Mouse (Mus musculus): ENCODE data around the gene Gpc1. TPM values are rescaled to one million over a fixed set of nuclear protein-coding genes. Genes with fewer than 3 reads are reported as not detected.

Gene Gpc1
- polyA plus RNA-seq (2017; shearing (Covaris generic)) = 6.9 TPM

GRCm38 (mm10) chr1:92831188-92832001, at the start of gene Gpc1:
Gene Gpc1, plus strand, starts transcription at chr1:92831645.

GRCm38 (mm10) chr1:92902786-92903185, 71.3 kb downstream of the Gpc1 start, which contains the start of gene Ankmy1:
Gene Ankmy1, minus strand, starts transcription at chr1:92902906.

GRCm38 (mm10) chr1:92906779-92907631, 75.6 kb downstream of the Gpc1 start, which contains the start of gene Dusp28:
Gene Dusp28, plus strand, starts transcription at chr1:92906981.

Other genes with a start within 250 kb of the Gpc1 start
- not detected for gene Olfr1412, start 245.9 kb upstream of the Gpc1 start, polyA plus RNA-seq (2017; shearing (Covaris generic))
- not detected for gene Olfr1411, start 237.2 kb upstream of the Gpc1 start, polyA plus RNA-seq (2017; shearing (Covaris generic))
- not detected for gene Olfr1410, start 225.9 kb upstream of the Gpc1 start, polyA plus RNA-seq (2017; shearing (Covaris generic))
- gene Olfr12, start 213.9 kb upstream of the Gpc1 start, polyA plus RNA-seq (2017; shearing (Covaris generic)) = 0.09 TPM
- gene Cops9, start 189.7 kb upstream of the Gpc1 start, polyA plus RNA-seq (2017; shearing (Covaris generic)) = 161 TPM
- 0.35 TPM for gene Otos, start 182.8 kb upstream of the Gpc1 start, polyA plus RNA-seq (2017; shearing (Covaris generic))
- gene Ankmy1, start 71.3 kb downstream of the Gpc1 start, polyA plus RNA-seq (2017; shearing (Covaris generic)) = 0.85 TPM
- 11.6 TPM for gene Dusp28, start 75.3 kb downstream of the Gpc1 start, polyA plus RNA-seq (2017; shearing (Covaris generic))
- 117 TPM for gene Rnpepl1, start 79.1 kb downstream of the Gpc1 start, polyA plus RNA-seq (2017; shearing (Covaris generic))
- gene Capn10, start 102.7 kb downstream of the Gpc1 start, polyA plus RNA-seq (2017; shearing (Covaris generic)) = 10.9 TPM
- gene Gpr35, start 119.2 kb downstream of the Gpc1 start, polyA plus RNA-seq (2017; shearing (Covaris generic)) = not detected
- gene Aqp12, start 174.7 kb downstream of the Gpc1 start, polyA plus RNA-seq (2017; shearing (Covaris generic)) = not detected